Mouse (Mus musculus) kidney, postnatal 10 days (tissue): ENCODE measurements around the gene Oca2.

Source experiments
- DNase-seq: peaks from one replicate; pipeline ENCODE4 v3.0.0; 2021; ENCODE audit warnings: mixed read lengths

Gene Oca2

DNA sequence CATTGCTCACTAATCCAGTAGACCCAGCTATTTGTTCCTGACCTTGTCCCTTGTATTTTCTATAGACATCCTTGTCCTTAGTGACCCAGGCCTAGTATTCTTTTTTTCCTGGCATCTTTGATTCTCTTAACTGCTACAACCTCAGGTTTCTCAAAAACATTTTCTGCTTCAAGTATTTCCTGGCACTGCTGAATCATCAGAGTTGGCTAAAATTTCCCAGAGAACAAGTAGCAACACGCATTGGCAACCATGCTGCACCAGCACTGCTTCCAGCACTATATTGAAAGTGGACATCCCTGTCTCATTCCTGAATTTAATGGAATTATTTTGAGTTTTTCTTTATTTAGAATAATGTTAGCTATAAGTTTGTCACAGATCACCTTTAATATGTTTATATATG is 143.1 kb downstream of the Oca2 start:
- no peak for DNase-seq

GRCm38 (mm10) chr7:56388295-56388694 is 148.7 kb downstream of the Oca2 start:
- no peak for DNase-seq

GRCm38 (mm10) chr7:56418182-56418836 is 178.7 kb downstream of the Oca2 start:
- no peak for DNase-seq

DNA sequence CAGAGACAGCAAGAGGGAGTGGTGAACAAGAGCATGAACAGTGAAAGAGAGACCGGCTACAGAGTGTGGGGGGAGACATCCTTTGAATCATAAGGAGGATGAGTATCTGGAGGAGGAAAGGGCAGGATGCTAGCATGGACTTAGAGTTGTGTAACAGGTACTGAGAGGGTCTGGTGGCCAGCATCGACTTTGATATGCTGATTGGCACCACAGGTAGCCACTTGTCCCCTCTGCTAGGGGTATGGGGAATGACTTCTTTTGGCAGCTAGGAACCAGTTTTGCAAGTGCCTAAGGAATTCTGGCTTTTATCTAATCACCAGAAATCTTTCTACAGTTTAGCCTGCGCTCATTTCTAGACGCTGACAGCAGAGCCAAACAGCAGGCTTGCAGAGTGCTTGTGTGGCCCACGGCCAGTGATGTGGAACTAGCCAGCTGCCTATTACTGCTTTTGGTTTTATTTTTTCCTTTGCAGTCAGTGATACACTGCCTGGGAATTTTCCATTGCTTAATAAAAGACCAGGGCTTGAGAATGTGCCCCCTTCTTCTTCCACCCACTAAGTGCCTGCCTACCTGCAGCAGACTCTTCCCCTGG is 179.8 kb downstream of the Oca2 start:
- DNase-seq, result peak; percentile 30

DNA sequence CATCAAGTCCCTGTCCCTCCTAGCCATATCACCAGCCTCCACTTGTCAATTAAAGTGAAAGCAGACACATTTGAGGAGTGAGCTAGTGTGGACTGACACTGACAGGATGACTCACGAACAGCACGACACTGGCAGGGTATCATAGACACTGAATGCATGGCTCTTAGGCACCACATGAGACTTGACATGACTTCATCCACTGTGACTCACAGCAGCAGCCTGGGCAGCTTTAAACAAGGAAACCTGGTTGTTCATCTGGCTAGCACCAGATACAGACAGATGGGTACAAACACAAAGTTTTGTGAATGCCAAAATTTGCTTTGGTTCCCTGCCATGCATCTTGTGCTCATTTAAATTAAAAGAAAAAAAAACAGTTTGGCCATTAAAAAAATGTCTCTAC is 182.4 kb downstream of the Oca2 start:
- no peak for DNase-seq

DNA sequence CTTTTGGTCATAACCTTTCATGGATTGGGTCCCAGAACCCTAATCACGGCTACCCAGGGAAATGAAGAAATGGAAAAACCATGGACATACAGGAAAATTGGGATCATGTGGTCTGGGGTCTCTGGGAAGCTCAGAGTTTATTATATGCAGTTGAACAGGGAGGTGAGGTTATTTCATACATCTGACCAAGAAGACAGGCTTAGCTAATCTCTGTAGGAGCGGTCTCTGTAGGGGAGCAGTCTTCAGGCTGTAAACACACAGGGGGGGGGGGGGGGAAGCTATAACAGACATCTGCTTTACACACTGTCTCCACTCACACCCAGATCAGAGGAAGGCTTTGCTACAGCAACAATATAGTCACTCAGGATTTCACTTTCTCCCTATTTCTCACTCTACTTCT is 184.0 kb downstream of the Oca2 start:
- no peak for DNase-seq

DNA sequence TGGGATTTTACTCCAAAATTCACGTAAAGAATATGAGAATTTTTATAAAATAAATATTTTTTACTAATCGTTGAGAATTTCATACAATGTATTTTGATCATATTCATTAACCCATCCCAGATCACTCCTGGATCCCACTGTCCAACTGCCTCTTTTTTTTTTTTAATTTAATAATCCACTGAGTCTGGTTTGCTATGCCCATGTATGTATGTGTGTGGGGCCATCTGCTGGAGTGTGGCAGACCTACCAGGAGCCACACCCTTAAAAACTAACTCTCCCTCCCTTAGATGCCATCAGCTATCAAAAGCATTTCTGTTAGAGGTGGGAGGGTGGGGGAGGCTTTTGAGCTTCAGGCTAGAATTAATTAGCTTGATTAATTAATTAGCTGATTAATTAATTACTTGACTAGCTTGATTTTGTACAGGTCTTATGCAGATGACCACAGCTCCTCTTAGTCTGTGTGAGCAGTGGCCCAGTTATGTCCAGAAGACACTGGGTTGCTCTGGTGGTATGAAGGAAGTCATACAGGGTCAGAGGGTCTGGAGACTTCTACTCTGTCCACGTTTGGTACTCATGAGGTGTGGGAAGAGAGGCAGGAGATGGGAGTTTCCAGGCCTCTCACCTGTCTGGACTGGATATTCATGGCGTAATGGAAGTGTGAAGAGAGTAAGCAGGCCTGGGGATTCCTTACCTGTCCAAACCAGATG is 221.4 kb downstream of the Oca2 start:
- DNase-seq, result no peak

- DNase-seq, result no peak
These were observed 258.7 kb downstream of the Oca2 start for GRCm38 (mm10) chr7:56498242-56498641.

- no peak for DNase-seq
These were observed 259.8 kb downstream of the Oca2 start for GRCm38 (mm10) chr7:56499319-56499718.

DNA sequence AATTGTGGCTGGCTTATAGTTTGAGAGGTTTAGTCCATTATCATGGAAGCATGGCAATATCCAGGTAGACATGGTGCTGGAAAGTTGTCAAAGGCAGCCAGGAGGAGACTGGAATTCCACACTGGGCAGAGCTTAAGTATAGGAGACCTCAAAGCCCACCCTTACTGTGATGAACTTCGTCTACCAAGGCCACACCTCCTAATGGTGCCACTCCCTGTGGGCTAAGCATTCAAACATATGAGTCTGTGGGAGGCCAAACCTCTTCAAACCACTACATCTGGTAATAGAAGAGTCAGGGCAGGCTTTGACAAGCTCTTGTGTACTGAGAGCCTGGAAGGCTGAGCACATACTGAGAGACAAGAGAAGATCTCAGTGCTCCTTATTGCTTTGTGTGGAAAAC is 260.2 kb downstream of the Oca2 start:
- DNase-seq, result no peak

DNA sequence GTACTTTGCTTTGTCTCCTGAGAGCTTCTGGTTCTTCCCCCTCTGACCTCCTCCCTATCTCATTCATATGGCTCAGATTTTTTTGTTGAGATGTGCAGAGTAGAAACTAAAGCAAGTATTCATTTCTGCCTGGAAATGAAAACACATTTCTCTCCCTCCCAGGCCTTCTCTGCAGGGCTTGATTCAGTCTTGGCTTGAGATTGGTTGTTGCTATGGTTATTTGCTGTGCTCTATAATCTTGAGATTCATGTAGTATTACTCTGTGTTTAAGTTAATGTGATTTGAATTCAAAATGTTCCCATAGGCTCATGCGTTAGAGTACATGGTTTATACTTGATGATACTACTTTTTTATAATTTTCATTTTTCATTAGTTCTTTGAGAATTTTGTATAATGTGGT is 260.9 kb downstream of the Oca2 start:
- no peak for DNase-seq

- no peak for DNase-seq
These were observed 279.0 kb downstream of the Oca2 start for GRCm38 (mm10) chr7:56518581-56518980.

DNA sequence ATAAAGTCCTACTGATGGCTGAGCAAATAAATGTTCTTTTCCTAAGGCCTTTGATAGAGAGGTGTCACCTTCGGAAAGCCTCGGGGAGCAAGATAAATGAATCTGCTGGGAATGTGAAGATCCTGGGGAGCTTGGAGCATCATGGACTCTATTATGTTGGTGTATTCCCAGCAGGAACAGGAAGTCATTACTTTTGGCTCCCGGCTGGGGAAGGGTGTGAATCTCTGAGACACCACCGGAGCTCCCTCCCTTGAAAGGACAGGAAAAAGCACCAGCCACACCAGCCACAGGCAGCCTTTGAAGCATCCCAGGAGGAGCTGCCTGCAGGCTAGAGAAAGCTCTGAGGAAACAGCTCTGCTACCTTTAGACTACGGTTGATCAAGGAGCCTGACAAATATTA is 280.2 kb downstream of the Oca2 start:
- DNase-seq, result no peak

- DNase-seq, result no peak
These were observed 295.3 kb downstream of the Oca2 start for GRCm38 (mm10) chr7:56534856-56535255.

DNA sequence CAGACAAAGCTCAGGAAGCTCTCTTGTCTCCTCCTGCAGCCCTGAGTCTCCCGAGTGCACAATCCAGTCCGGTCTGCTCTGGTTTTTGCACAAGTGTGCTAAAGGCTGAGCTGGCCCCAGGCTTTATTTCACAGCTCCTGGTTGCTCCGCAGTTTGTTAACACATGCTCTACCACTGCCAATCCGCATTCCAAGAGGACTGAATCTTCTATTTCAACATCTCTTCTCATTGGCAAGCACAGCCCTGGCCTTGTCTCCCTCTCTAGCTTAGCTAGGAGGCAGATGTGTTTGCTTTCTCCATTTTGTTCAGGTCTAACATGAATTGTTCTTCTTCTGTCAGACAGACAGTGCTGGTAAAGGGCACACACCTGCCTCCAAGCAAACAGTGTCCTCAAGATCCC is 309.7 kb downstream of the Oca2 start:
- DNase-seq, result no peak

DNA sequence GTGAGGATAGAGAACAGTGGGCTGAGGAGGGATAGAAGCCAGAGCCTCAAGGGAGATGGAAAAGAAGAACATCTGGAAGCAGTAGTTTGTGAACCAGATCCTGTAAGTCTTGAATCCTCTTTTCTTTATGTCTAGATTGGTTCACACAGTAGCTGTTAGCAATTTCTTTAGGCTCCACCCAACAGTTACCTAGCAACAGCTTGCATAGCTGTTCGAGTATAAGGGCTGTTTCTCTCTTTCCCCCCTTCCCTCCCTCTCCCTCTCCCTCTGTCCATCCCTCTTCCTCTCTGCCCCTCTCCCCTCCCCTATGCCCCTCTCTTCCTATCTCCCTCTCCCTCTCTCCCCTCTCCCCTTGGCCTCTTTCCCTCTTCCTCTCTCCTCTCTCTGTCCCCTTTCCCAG is 312.2 kb downstream of the Oca2 start:
- no peak for DNase-seq
